Mouse (Mus musculus) CH12.LX (cell line): ENCODE results near the gene Try5.

Experiments used
- CTCF ChIP-seq, 2 experiments: IDR thresholded peaks in 1 of 2; conservative IDR thresholded peaks in 1 of 2; 2 replicates each; pipeline ENCODE4 v1.5.1; 2011 to 2012; ENCODE audit warnings: low read depth in 2 of 2, low read length in 2 of 2, improper control_type of control experiment in 1 of 2, inconsistent platforms in 1 of 2, mild to moderate bottlenecking in 1 of 2, moderate library complexity in 1 of 2
- E2F4 ChIP-seq: IDR thresholded peaks from 2 replicates; pipeline ENCODE4 v1.6.1; 2011; ENCODE audit warnings: low read depth, low read length, improper control_type of control experiment; ENCODE audit not compliant: insufficient replicate concordance
- ETS1 ChIP-seq: conservative IDR thresholded peaks from 2 replicates; pipeline ENCODE4 v1.6.1; 2012; ENCODE audit warnings: low read depth, mild to moderate bottlenecking, inconsistent platforms, low read length, improper control_type of control experiment, moderate library complexity
- MAX ChIP-seq: IDR thresholded peaks from 2 replicates; pipeline ENCODE4 v1.6.1; 2011; ENCODE audit warnings: low read length, improper control_type of control experiment
- MEF2A ChIP-seq: IDR thresholded peaks from 2 replicates; pipeline ENCODE4 v1.6.1; 2014; ENCODE audit warnings: low read depth, mild to moderate bottlenecking, inconsistent platforms, low read length, improper control_type of control experiment, borderline replicate concordance
- POLR2A ChIP-seq: IDR thresholded peaks from 2 replicates; pipeline ENCODE4 v1.6.1; 2011; ENCODE audit warnings: low read depth, mild to moderate bottlenecking, improper control_type of control experiment, low read length
- SIN3A ChIP-seq: IDR thresholded peaks from 2 replicates; pipeline ENCODE4 v1.6.1; 2012; ENCODE audit warnings: low read length, improper control_type of control experiment, inconsistent platforms
- USF2 ChIP-seq: conservative IDR thresholded peaks from 2 replicates; pipeline ENCODE4 v1.6.1; 2011; ENCODE audit warnings: low read depth, low read length, improper control_type of control experiment

DNA sequence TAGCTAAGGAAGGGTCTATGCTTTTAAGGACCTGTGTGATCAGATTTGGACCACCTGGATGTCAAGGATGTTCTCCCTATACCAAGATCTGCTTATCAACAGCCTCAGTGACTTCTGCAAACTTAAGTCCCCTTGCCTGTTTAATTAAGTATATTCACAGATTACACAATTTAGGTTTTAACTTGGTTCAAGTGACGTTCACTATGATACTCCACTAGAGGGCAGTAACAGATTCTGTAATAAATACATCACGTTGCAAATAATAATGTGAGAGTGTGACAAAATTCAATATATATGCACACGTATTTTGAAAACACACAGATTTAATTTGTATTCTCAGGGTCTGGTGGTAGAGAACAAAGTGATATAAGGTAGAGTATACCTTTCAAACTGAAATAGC is 53.8 kb downstream of the Try5 start:
- no peak for TF ChIP-seq POLR2A
- peak; percentile 22 to 48; a peak in 3 of 4 replicates for TF ChIP-seq CTCF (conservative IDR thresholded peaks at IDR 0.05 in 1 of 2, IDR thresholded peaks at IDR 0.05 in 1 of 2; ENCODE audit: low read depth in 2 of 2, low read length in 2 of 2)
- TF ChIP-seq USF2, result no peak
- no peak for TF ChIP-seq MAX
- no peak for TF ChIP-seq SIN3A
- no peak for TF ChIP-seq MEF2A
- no peak for TF ChIP-seq E2F4
- no peak for TF ChIP-seq ETS1
